ENCODE assay signal across 9 mouse cellular contexts in genomic region chr3:79977656-79978450, GRCm38 (mm10).
A peak's percentile ranks its signal among the peaks of the same experiment; 100 is the strongest.
DNase-seq lines count a peak whose midpoint lies in the region; ATAC-seq and TF ChIP-seq lines count a peak whose summit lies in the region.
"Had no signal": no experiment of that assay in that cellular context is flagged by ENCODE, and none has a peak within 500 bp of the region (broad histone marks: within the 10 kb centered on the region; RNA-seq: fewer than 3 reads in every experiment).

No protein-coding gene starts in this region.

- H3K9me3 ChIP-seq in intestine, embryonic 15.5 days = no peaks in the 10 kb centered on the region

- H3K9ac ChIP-seq in intestine, embryonic 15.5 days = no peak overlapping the region

- no peak overlapping the region for H3K4me2 ChIP-seq in intestine, embryonic 15.5 days (replicated peaks)

- H3K27ac ChIP-seq in layer of hippocampus, adult 2 months = peak overlapping the region; percentile 64
- H3K27ac ChIP-seq in intestine, embryonic 15.5 days = peak overlapping the region; percentile 30; the same call in 1 of the 2 replicates

- no peaks in the 10 kb centered on the region for H3K27me3 ChIP-seq in intestine, embryonic 15.5 days (replicated peaks)

- ATAC-seq in common myeloid progenitor, adult 5-6 weeks (replicated peaks; ENCODE audit: low read depth, poor library complexity, severe bottlenecking) = peak; percentile 16; the same call in 1 of the 2 replicates
- no peak for ATAC-seq in intestine, embryonic 15.5 days

- DNase-seq in layer of hippocampus, adult 2 months (ENCODE audit: low spot score in 2 of 2) = no peak
- no peak for DNase-seq in layer of hippocampus, postnatal 10 days (ENCODE audit: low spot score in 2 of 2)
- peak; percentile 59 for DNase-seq in lung, postnatal 36 days
- no peak for DNase-seq in ovary, adult 18-20 months (ENCODE audit: low spot score)
- no peak for DNase-seq in testis, postnatal 10 days (ENCODE audit: low spot score)
- no peak for DNase-seq in spleen, postnatal 14 days (ENCODE audit: low spot score in 2 of 2)
- DNase-seq: cerebellum, adult 11-12 months had no signal

- no peak overlapping the region for H3K4me3 ChIP-seq in layer of hippocampus, adult 2 months
- no peak overlapping the region for H3K4me3 ChIP-seq in intestine, embryonic 15.5 days (replicated peaks)

- 54% methylated on average over 11 of the region's 11 CpGs for WGBS in intestine, embryonic 15.5 days

- H3K4me1 ChIP-seq in intestine, embryonic 15.5 days (replicated peaks) = no peaks in the 10 kb centered on the region

- TF ChIP-seq CTCF in layer of hippocampus, adult 2 months (conservative IDR thresholded peaks at IDR 0.05) = no peak

- no peaks in the 10 kb centered on the region for H3K36me3 ChIP-seq in intestine, embryonic 15.5 days
